Mouse (Mus musculus) bone marrow macrophage, adult 2 months (primary cell): ENCODE results near the gene Pnpo.

Experiments
- CTCF ChIP-seq: IDR thresholded peaks from 2 replicates; pipeline ENCODE4 v1.5.1; 2012; ENCODE audit warnings: low read depth, mild to moderate bottlenecking, low read length, moderate library complexity
- POLR2A ChIP-seq: IDR thresholded peaks from 2 replicates; pipeline ENCODE4 v1.6.1; 2012; ENCODE audit warnings: mild to moderate bottlenecking, low read depth, low read length, borderline replicate concordance

GRCm38 (mm10) chr11:96929766-96930331 lies 13.9 kb downstream of the Pnpo start:
- no peak for TF ChIP-seq CTCF
- no peak for TF ChIP-seq POLR2A
